Mouse (Mus musculus) A20 (cell line): ENCODE results near the gene Slc24a3.

Experiments
- DNase-seq: peaks from one replicate; pipeline ENCODE4 v3.0.0-alpha.2; 2011; ENCODE audit warnings: low read depth, low spot score

Gene Slc24a3

DNA sequence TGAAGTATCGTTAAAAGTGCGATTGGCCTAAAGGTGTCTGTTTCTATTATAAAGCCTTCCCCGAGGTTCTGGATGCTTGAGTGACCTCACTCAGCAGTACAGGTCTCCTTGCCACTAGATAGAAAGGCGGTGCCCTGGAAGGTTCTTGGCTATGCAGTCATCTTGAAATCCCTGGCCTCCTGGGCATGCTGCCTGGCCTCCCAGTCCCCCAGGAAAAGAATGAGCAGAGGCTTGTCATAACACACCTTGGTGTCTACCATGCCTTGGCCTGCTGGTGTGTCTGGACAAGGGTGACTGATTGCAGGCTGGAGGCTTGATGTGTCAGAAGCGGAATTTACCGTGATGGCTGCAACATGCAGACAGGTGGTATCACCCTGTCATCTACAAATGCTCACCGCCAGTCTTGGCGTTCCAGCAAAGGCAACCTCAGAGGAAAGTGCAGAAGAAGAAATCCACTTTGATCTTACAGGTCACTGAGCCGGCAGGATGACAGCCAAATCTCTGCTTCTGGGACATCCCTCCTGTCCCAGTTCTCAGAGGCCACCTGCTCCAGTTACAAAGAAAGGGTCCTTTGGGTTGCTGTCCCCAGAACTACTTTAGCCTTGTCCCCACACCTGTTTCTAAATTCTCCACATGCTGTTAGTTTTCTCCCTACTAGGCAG is 106.6 kb downstream of the Slc24a3 start:
- DNase-seq: no peak

DNA sequence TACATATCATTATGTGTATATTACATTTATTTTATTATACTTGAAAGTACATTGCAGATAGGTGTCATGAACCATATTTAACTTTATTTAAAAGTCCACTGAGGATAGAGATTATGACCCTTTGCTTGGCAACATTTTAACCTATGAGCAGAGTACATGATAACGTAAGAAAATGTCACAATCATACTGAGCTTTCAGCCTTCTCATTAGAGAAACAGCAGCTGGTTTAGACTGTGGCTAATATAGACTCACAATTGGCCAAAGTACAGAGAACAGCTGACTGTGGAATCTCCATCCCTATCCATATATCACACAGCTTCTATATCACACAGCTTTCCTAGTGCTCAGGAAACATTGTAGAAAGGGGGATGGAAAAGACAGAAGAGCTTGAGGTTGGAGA is 111.8 kb downstream of the Slc24a3 start:
- DNase-seq: no peak

- no peak for DNase-seq
Observed at GRCm38 (mm10) chr2:145283746-145284145, 116.2 kb downstream of the Slc24a3 start.

DNA sequence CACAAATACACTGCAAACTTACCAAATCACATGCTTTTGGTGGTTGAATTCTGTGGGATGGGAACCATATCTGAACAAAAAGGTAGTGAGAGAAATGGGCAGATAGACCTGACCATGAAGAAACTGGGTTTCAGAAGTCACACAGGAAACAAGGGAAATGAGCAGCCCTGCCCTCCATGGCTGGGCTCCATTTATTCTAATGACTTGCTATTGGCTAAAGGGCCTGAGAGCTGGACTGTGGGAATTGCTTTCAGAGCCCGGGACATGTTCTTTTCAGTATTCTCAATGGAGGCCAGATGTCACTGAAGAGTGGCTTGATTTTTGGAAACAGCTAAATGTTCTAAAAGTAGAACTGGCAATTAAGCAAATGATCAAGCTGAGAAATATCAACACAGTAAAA is 120.9 kb downstream of the Slc24a3 start:
- DNase-seq: no peak

DNA sequence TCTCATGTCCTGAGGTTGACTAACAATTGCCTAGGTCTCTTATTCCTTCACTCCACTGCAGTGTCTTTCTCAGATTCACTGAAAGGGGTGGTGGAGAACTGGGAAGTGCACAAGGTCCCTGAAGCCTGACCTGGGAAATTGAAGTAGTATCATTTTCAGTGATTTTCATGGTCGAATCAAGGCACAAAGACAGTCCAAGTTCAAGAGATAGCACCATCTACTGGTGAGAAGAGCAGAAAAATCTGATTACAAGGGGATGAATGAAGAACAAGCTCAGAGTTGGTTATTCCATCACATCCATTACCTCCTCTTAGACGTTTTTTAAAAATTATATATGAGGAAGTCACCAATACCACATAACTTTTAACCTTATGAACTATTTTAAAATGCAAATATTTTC is 123.9 kb downstream of the Slc24a3 start:
- DNase-seq: no peak

DNA sequence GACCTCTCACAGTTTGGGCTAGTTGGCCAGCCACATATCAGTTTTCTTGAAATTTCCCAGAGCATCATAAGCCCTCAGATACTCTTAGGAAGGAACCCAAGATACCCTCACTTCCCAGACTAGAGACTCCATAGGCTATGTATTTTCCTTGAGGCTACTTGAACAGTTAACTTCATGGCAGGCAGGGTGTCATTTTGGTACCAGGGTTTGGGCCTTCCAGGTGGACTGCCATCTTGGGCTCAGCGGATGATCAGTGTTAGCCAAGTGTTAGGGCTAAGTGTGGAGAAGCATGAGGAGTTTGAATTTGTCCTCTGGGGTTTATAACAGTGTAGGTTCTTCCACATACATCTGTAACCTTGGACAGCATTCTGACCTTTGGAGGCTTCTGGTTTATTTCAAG is 124.6 kb downstream of the Slc24a3 start:
- no peak for DNase-seq

GRCm38 (mm10) chr2:145292816-145293215 is 125.3 kb downstream of the Slc24a3 start:
- DNase-seq: no peak

DNA sequence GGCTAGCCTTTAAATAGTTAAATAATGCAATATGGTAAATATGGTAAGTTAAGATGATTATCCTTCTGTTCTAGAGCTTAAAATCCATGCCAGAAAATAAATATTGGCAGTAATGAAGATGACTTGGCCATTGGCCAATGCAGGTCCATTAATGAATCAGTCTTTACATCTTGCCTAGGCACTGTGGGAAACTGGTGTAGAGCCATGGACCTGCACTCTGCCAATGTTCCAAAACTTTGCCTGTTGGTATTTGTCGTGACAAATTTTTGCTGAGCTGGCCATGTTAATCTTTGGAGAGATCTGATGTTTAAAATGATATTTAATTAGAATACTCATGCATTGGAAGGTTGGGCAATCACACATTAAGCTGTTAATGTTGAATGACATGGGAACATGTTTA is 129.4 kb downstream of the Slc24a3 start:
- DNase-seq: no peak

- no peak for DNase-seq
Observed at GRCm38 (mm10) chr2:145299914-145300699, 132.6 kb downstream of the Slc24a3 start.

DNA sequence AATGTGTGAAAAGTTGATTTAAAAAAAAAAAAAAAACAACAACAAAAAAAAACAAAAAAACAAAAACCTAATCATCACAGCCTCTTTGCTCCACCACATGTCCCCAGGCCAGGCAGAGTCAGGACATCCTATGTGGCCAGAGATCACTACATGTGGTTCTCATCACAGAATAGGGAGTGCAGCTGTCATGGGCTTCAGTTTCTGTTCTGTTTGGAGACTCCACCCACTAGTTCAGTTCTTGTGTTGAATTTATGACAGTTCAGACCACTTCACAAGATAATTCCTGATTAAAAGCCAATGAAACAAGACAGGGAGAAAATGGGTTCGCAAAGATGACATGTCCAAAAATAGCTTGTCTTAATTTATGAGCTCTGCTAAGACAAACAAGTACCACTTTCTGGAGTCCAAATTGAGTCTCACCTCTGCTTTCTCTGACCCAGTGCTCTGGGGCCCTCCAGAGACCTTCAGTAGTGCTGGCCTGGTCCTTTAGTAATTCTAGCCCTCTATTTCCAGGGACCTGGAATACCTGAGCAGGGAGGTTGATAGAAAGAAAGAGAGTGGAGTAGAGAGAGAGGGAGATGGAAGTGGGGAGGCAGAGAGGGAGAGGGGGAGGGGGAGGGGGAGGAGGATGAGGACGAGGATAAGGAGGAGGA is 139.8 kb downstream of the Slc24a3 start:
- no peak for DNase-seq

- no peak for DNase-seq
Observed at GRCm38 (mm10) chr2:145318916-145319315, 151.4 kb downstream of the Slc24a3 start.

- no peak for DNase-seq
Observed at GRCm38 (mm10) chr2:145321287-145321686, 153.7 kb downstream of the Slc24a3 start.

DNA sequence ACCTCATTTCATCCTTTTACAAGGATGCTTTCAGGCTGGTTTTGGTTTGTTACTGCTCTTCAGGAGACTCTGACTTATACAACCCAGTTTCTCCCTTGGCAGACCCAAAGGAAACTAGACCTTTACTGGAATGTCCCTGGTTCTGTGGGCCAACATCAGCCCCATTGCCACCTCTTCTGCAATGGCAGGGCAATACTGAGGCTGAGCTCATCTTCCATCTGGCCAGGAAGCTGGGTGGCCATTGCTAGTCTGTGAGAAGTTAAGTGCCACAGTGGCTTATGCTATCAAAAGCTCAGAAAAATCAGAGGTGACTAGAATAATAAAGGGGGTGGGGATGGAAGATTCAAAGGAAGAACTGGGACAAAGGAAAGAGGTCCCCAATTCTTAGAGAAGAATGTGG is 154.2 kb downstream of the Slc24a3 start:
- DNase-seq: no peak

DNA sequence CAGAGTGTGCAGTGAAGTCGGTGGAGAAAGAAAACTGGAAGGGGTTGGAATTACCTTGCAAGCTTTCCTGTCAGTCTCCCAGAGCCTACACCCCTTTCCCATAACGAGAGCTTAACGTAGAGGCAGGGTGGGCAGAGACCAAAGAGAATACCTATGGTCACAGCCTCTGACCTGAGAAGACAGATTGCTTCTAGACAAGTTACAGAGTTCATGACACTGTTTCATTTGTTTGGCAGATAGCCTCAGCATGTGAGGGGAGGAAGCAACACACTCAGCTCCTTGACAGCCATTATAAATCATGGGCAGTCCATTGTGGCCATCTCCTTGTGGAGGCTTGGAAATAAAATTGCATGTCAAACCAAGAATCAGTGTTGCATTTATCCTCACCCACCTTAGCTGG is 156.9 kb downstream of the Slc24a3 start:
- no peak for DNase-seq

DNA sequence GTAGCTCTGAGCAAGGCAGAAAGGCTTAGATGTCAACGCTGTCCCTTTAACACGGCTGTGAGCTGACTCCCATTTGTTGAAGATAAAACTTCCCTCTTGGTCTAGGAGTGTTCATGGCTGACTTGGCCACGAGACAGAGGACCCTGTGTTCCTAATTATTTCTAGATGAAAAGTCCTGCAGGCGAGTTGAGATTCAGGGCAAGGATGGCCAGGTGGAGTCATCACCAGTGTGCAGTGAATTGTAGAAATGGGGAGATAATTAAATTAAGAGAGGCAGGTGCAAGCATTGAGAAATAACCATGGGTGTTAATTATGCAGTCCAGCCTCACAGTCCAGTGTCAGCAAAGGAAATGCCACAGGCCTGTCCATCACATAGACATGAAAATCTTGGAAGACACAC is 158.3 kb downstream of the Slc24a3 start:
- DNase-seq: no peak

- DNase-seq: no peak
Observed at GRCm38 (mm10) chr2:145326544-145326943, 159.0 kb downstream of the Slc24a3 start.

DNA sequence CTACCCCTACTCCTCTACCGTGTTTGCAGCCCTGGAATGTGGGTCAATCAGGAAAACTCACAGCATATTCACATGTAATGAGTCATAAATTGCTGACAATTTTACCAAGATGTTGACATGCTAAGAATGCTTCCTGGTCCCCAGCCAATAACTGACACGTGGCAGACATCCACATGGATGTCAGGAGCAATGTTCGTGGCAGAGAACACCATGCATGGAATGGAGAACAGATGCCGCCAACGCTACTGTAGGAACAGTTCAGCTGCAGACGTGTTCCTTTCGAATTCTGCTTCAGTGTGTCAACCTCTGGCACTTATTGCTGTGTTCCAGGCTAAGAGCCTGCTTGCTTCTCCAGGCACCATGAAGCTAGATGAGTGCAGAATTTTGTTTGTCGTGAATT is 162.2 kb downstream of the Slc24a3 start:
- DNase-seq: no peak

DNA sequence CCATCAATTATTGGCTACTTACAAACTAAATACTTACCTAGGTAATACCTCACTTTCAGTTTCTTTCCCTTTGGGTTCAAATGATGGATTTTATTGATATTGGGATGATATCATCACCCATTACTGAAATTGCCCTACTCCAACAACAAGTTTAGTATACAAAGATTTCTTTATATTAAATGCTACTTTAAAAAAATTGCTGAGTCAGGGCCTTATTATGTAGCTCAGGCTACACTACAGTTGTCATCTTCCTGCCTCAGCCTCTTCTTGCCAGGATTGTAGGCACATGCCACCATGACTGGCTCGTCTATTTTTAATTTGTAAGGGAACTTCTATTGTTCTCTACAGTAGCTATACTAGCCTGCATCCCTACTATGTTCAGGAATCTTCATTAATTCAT is 164.0 kb downstream of the Slc24a3 start:
- no peak for DNase-seq

- DNase-seq: no peak
Observed at GRCm38 (mm10) chr2:145333466-145333865, 165.9 kb downstream of the Slc24a3 start.

DNA sequence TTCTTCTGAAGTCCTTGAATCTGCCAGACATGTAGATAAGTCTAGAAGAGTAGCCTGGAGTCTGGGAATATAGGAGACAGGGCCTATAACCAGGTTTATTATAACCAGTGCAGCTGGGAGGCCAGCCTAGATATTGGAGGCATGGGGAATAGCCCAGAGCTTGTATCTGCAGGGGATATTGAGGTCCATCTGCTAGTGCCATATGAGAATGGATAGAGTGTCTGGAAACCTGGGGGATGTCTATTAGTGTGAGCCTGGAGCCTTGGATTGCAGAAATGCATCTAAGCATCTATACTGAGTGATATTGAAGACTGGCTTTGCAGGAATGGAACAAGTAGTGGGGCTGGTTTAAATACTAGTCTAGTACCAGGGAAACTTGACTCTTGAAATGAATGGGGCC is 168.9 kb downstream of the Slc24a3 start:
- no peak for DNase-seq

DNA sequence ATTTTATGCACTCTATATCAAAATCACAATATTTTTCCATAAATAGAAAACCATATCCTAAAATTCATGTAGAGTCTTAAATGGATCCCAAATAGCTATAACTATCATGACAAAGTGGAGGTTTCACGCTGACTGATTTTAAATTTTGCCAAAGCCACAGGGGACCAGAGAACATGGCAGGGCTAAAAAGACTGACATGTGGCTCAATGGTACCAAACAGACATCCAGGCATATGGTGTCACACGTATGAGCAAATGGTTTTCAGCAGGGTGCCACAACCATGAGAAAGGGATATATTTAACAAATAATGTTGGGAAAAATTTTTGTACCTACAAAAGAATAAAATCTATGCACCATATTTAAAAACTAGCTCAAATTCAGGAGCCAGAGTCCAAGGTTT is 173.3 kb downstream of the Slc24a3 start:
- no peak for DNase-seq

GRCm38 (mm10) chr2:145342956-145343355 is 175.4 kb downstream of the Slc24a3 start:
- no peak for DNase-seq

GRCm38 (mm10) chr2:145344521-145344920 is 177.0 kb downstream of the Slc24a3 start:
- DNase-seq: no peak
